Mouse (Mus musculus): ENCODE data around the gene Slc9a3r2.
A peak's percentile ranks its signal among the peaks of the same experiment; 100 is the strongest.

The Slc9a3r2 gene

DNA sequence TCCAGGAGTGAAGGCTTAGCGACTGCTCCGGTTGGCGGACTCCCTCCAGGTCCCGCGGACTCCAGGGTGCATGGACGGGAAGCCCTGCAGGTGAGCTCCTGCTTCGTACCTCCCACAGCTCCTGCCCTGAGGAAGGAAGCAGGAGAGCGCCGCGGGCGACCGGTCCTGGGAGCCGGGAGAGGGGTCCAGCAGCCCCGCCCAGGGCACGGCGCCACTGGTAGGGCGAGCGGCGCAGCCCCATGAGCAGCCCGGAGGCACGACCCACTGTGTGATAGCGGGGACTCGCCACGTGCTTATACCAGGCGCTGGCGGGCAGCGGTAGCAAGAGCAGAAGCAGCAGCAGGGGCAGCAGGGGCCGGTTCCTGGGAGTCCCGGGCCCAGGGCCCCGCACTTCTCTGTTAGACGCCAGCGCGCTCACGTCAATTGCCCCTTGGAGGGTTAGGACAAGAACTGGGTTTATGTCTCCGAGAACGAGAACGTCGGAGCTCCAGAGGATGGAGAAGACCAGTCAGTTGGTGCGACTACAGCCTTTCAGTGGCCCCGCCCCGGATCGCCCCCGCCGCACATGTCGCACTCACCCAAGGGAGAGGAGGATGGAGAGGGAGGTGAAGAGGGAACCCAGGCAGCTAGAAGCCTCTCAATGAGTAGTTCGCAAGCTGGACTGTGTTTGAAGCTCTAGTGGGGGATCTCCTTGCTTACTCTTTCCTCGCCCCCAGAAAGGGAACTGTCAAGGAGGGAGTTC is 8.1 kb upstream of the Slc9a3r2 start, which contains the start of gene Npw:
Gene Npw, minus strand, starts transcription at position 441 of the 742 bp plus-strand sequence.
- no peak for DNase-seq

DNA sequence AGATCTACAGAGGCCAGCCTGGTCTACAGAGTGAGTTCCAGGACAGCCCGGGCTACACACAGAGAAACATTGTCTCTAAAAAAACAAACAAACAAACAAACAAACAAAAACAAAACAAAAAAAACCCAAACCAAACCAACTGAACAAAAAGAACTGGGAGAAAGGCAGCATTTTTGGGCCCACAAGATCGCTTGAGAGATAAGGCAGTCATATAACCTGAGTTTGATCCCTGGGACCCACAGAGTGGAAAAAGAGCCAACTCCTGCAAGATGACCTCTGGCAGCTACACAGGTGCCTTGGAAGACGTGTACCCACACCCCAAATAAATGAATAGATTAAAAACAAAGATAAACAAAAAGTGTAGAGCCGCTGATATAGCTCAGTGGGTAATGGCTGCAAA is 4.8 kb upstream of the Slc9a3r2 start:
- DNase-seq: no peak

DNA sequence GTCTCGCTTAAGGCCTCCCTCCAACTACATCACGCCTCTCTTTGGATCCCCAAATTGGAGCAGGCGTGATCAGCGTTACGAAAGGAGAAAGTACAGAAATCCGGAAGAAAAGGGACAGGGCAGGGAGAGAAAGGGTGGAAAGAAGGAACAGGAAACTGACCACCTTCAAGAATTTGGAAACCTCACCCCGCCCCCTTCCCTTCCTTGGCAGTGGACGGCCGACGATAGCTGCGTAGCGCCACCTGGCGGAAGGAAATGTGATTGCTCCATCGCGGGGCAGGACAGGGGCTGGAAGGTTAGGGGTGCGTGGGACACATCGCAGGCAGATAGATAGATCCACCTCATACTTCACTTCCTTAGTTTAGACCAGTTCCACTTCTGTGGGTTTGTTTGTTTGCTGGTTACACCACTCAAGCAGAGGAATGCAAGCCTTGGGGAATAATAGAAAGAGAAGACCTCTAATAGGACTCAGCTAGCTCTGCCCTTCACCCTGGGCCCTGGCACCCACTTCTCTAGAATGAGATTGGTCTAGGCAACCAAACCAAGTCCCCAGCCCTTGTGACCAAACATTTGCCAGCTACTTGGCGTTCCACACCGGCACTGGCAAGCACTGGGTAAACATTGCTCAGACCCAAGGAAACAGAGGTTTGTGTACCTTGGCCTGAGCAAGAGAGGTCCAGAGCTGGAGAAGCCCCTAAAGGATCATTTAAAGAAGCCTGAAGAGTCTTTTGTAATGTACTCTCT is 4.0 kb upstream of the Slc9a3r2 start:
- peak; percentile 77 for DNase-seq

DNA sequence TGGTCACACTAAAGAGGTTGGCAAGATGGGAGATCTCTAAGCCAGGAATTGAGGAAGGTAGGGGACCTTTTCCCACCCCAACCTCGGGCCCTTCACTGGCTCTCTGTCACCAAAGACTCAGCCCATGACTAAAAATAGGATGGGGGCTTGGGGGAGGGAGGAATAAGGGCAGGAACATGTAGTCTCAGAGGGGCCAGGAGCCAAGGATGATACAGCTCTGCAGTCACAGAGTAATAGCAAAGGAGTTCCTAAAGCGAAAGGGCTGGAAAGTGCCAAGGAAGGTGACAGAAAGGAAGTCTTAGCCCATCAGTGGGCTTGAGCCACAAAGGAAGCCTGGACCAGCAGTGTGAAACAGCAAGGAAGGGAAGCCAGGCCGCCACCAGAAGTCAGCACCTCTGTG is 1.7 kb upstream of the Slc9a3r2 start:
- DNase-seq: no peak

DNA sequence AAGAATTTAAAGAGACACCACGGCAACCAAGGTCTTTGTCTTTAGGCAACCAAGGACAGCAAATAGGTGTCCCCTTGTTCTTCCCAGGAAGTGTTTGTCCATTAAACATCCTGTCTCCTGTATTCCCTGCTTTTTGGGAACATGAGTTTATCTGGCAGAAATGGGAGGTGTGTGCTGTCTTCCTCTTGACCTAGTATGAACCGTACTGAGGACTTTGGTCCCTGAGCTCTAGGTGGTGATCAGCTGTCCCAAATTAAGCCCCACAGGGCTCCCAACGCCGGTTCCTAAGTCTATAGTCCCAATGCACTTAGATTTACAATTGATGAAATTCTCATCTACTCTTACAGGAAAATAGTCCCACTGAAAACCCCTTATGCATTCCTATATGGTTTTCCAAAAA is 639 bp upstream of the Slc9a3r2 start:
- DNase-seq: no peak

DNA sequence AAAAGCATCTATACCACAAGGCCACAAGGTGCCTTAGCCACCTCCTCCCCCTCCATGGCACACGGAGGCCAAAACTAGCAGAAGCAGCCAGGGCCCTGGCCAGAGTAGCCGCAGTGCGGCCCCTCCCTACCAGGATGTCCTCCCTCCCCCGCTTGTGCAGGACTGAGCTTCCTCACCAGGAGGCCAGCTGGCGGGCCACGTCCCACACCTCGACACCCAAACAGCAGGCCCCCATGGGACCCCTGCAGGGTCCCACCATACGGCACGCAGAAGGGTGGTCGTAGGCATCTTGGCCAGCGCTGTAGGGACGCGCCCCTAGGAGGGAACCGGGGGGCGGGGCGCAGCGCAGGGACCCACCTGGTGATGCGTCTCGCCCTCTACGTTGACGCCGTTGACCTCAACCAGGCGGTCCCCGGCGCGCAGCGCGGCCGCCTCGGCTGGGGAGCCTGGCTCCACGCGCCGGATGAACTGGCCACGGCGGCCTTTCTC is 502 bp downstream of the Slc9a3r2 start:
- DNase-seq: peak; percentile 77

DNA sequence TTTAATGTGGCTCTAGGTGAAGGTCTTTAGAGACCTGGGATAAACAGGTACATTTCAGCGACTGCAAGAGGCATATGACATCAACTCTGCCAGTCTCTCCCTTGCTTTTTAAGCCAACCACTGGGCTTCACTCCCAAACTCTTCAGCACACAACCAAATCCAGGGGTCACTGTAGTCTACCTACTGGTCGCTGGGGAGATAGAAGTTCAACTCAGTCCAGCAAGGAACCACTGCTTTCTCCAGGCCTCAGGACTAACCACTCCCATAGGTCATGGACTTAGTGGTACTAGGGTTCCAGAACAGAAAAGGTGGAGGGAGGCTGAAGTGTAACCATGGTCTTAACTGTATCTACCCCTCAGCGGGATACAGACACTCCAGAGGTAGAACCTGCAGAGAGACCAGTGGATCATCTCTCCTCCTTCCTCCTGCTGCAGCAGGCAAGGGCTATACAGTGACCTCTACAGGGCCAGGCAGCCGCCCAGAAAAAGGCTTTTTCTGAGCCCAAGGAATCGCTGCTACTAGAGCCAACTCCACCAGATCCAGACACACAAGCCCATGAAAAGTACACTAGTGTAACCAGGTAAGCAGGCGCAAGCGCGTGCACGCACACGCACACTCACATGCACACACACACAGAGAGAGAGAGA is 1.3 kb downstream of the Slc9a3r2 start:
- DNase-seq: peak; percentile 64

DNA sequence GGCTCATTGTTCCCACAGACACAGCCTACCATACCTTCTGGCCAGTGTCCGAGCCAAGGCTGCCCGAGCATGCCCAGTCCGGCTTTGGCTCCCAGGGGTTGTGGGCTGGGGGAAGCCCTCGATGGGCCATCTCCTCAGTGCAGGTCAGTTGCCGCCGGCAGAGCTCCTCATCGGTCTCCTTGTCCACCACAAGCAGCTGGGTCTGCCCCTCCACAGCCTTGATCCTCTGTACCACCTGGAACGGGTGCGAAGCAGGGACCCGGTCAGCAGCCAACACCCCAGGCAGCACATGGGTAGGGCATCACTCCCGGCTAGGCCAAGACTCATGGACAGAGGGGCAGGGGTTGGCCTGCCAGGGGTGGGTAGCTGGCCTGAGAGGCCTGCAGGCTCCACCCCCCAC is 2.6 kb downstream of the Slc9a3r2 start:
- no peak for DNase-seq

DNA sequence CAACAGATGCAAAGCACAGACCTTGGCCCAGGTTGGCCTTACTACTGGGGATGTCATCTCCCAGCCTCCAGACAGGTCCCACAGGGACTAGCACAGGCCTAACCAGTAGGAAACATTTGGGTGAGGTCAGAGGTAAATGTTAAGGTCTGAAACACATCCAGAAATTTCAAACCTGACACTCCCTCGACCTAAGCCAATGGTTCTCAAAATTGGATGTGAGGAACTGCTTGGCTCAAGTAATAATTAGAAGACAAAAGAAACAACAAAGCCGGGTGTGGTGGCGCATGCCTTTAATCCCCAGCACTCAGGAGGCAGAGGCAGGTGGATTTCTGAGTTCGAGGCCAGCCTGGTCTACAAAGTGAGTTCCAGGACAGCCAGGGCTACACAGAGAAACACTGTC is 3.7 kb downstream of the Slc9a3r2 start:
- DNase-seq: no peak

DNA sequence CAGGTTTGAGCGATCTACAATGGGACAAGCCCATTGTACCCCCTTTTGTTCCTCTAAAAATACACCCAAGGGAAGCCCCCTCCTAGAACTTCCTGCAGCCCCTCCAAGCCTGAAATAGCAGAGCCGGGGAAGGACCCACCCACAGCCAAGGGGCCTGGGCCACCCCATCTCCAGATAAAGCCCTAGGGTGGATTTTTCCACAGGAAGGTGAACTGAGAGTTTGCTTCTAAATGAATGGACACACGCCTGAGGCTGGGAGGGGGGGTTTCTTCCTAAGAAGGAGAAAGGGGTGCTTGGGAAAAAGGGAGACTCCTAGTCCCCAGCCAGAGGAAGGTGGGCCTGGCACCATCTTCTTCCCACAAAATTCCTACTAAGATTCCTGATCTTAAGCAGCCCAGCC is 4.2 kb downstream of the Slc9a3r2 start:
- no peak for DNase-seq

DNA sequence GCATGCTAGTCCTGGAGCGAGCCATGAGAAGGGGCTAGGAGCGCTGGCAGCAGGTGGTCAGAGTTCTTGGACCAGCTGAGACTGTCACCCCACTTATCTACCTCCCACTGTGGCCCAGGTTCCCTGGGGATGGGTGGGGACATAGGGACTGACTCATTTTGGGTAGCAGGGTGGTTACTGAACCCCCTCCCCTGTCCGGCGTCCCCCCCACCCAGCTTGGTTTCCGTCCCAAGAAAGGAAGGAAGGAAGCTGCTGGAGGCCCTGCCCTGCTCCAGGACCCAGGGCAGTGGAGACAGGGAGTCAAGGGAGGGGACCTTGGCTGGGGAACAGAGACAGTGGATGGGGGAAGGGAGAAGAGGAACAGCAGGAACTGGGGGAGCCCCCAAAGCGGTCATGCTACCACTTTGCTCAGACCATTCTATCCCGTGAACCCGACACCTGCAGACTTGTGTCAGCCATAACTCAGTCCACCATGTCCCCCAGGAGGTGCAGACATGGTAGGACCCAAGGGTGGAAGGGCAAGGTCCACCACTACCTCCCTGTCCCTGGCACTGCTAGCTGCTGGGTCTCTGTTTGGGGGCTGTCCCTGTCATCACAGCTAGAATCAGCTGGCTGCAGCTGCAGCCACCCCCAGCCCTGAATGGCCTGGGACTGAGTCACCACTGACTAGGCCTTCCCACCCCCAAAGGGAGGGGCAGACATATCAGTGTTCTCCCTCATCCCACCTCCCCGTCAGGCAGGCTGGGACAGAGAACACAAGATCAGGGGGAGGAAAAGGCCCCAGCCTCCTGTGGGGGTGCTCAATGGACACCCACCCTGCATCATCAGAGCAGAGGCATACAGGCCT is 5.0 kb downstream of the Slc9a3r2 start:
- DNase-seq: no peak

DNA sequence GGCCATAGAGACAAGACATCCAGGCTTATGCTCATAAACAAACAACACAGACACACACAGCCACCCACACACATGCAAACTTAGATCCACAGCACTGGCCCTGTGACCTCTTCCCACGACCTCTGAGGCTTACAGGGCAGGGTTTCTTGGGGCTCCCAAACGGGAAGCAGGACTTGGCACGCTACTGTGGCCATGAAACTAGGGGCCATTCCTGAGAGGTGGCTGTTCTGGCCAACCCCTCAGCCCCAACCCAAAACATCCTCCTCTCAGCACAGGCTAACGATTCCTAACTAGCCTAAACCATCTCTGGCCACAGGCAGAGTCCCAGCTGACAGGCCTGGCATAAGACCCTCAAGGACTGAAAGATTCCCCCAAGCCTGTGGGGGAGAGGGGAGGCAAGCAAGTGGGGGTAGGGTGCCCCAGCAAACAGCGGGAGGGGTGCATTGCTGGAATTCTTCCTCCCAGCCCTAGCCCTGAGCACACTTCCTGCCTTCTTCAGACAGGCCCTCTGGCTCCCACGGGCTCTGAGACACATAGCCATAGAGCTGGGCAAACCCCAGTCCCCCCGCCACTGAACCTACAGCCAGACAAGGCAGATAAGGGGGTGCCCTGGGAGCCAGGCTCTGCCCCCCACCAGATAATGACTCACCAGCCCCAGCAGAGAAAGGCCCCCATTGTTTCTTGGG is 6.0 kb downstream of the Slc9a3r2 start:
- DNase-seq: no peak

DNA sequence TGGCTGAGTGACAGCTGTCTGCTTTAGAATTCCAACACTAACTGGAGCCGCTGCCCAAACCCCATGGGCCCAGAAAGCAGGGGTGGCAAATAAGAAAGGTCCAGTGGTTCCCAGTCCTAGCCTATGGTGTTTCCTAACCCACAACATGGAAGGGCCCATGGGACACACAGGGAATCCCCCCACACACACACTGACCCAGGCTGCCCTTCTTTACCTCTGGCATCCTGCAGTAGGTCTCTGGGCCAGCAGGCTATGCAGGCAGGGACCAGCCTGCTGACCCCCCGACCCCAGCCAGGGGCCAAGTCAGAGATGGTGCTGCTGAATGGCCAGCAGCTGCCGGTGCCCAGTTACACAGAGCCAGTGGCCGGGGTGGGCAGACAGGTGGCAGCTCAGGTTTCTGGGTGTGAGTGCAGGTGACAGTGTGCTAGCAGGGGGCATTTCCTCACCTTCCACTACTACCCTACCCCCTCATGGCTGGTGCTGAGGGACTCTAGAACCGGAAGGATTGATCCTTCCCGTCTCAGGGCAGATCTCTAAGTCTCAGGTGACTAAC is 7.3 kb downstream of the Slc9a3r2 start:
- no peak for DNase-seq

DNA sequence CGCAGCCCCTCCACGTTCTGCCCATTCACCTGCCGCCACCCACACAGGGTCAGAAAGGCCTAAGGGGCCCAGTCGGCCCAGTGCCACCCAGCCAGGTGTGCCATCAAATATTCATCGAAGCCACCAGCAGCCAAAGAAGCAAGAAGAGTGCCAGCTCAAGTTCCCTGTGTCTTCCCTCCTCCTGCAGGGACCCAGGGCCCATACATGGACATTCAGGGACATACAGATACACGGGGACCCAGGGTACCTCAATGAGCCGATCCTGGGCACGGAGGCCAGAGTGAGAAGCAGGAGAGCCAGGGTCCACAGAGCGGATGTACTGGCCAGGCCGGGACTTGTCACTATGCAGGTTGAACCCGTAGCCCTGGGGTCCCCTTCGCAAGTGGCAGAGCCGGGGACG is 8.2 kb downstream of the Slc9a3r2 start:
- DNase-seq: no peak

DNA sequence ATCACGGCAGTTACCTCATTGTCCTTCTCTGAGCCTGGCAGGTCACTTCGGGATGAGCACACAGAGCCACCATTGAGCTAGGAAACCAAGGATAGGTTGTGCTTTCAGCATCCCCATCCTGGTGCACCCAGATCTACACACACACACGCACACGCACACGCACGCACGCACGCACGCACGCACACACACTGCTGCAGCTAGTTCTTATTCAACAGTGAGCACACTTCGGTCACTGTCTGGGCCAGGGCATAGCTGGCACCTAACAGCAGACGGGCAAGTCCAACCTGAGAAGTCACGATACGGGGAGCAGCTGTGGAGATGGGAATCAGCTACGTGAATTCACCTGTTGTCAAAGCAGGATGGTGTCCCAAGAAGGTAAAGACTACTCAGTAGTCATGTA is 9.5 kb downstream of the Slc9a3r2 start:
- DNase-seq: no peak

DNA sequence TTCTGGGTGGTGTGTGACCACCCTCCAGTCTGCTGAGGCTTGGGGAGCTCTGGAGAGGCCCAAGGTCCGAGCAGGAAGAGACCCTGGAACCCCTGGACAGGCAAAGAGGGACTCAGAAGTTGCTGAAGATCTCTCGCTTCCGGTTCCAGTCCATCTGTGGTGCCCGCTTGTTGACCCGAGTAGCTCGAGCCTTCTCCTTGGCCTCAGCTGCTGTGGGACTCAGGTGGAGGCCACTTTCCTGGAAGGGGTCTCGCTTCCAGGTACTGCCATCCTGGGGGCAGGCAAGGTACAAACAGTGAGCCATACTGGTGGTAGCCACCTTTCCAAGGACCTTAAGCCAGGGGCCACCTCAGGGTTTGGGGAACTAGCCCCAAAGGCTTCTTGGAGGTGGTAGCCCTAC is 10.0 kb downstream of the Slc9a3r2 start:
- DNase-seq: no peak

DNA sequence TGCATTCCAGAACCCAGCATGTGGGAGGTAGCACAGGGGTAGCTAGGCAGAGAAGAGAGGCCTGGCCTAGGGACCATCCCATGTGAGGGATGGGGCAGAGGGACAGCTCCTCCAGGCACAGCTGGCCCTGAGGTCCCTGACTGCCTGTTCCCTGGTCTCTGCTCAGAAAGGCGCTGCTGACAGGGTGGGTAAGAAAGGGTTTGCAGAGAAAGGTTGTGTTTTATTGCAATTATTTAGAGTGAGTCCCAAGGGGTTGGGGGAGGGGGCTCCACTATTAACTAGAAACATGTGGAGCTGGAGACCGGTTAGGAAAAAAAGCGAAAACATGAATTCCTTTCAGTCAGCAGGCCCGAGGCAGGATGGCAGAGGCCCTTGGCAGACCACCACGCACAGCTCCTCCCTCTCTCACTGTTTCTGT is 10.5 kb downstream of the Slc9a3r2 start:
- no peak for DNase-seq

DNA sequence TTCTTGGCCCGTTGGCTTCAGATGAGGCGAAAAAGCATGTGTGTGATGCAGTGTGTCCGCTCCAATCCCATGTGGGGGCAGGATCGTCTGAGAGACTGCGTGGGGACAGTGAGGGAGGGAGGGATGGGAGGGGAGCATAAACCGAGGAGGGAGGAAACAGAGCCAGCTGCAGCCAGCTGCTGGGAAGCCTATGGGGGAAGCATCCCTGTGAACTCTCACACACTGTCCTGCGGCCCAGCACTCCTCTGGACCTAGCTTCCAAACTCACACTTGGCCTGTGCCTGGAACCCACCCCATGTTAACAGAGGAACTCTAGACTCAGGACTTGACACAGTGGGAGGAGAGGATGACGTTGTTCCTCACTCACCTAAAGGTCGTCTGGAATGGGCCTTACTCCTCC is 11.3 kb downstream of the Slc9a3r2 start:
- DNase-seq: no peak

DNA sequence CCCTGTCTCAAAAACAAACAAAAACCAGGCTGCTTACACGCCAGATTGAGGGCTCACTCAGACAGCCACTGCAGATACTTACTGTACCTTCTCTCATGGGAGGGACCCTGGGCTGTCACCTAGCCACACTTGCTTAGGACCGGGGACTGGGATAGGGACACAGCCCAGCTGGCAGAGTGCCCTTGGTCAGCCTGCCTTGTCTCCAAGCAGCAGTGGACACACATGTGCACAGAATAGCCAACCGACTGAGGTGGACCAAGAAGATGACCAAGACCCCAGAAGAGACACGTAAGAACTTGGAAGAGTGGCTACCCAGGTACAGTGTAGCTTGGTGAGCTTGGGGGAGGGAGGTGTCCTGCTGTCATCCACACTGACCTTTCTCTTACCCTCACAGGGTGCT is 11.9 kb downstream of the Slc9a3r2 start:
- no peak for DNase-seq

DNA sequence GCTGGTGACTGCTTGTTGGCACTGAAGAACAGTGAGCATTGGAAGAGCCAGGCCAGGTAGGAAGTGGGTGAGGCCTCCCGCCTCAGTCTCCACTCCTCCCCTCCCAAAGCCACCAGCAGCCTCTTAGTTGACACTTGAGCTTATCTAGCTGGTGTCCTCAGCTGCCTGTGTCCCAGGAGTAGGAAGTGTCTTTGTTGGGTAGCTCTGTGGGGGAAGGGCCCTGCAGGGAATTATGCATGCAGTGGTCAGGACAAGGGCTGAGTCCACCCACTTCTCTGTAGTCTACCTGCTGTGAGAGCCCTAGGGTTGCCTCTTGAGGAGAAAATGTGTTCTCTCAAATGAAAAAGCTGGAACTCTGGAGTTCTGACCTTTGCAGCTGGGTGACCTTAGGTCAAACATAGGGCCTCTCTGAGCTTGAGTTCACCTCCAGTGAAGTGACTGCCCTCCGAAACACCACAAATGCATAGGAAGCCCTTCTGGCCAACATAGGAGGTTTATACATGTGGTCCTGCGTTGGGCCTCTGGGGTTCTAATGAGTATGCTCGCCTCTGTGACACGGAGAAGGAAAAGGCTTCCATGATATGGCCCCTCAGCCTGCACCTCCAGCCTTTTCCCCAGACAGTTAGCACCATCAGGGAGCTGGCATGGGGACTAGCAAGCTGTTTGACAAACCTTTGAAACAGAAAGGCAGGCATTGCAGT is 13.2 kb downstream of the Slc9a3r2 start:
- DNase-seq: no peak

DNA sequence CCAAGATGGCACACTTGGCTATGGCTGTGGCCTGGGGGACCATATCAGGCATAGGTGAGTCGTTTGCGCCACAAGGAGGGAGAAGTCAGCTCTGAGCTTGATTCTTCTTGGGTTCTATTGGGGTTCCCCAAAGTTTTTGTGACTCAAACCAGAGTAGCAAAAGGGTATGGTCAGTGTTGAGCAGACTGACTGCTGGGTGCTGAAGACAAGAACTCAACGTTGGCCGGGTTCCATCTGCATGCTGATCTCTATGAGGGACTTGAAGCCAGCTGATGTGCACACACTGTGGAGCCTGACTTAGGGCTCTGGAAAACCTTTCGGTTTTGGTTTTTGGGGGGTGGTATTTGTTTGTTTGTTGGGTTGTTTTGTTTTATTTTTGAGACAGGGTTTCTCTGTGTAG is 14.4 kb downstream of the Slc9a3r2 start:
- no peak for DNase-seq
